Mouse (Mus musculus) midbrain, embryonic 10.5 days (tissue): ENCODE data around the gene Itm2c. TPM values are rescaled to one million over a fixed set of nuclear protein-coding genes. Genes with fewer than 3 reads are reported as not detected.

Source experiments
- DNase-seq: peaks from one replicate; pipeline ENCODE4 v3.0.0-alpha.2; 2017; ENCODE audit warnings: low spot score
- H3K27ac ChIP-seq: fragments of 300-500 bp; sonication (generic); replicated peaks from 2 replicates; pipeline ENCODE4 v1.5.1; 2016; ENCODE audit warnings: mild to moderate bottlenecking
- H3K27me3 ChIP-seq: fragments of 300-500 bp; sonication (generic); 2 replicates; pipeline ENCODE4 v1.6.1; 2016; ENCODE audit warnings: low read depth, mild to moderate bottlenecking; ENCODE audit not compliant: poor library complexity, severe bottlenecking
- H3K36me3 ChIP-seq: fragments of 300-500 bp; sonication (generic); 2 replicates; pipeline ENCODE4 v1.6.1; 2016; ENCODE audit warnings: mild to moderate bottlenecking, moderate library complexity
- H3K4me1 ChIP-seq: fragments of 300-500 bp; sonication (generic); 2 replicates; pipeline ENCODE4 v1.6.1; 2016
- H3K4me3 ChIP-seq: fragments of 300-500 bp; sonication (generic); 2 replicates; pipeline ENCODE4 v1.5.1; 2016; ENCODE audit warnings: mild to moderate bottlenecking, moderate library complexity
- H3K9me3 ChIP-seq: fragments of 300-500 bp; sonication (generic); replicated peaks from 2 replicates; pipeline ENCODE4 v1.6.1; 2016; ENCODE audit warnings: mild to moderate bottlenecking
- WGBS: fragments of 180-500 bp; shearing (Covaris S2); methylation state at CpG from one replicate; pipeline ENCODE4 v1.1.7; 2016; 5-methylcytosine and 5-hydroxymethylcytosine counted together
- polyA plus RNA-seq: library from polyadenylated mRNA; unstranded; fragments of >200 nt; fragmentation: Nextera tagmentation; extraction: Ambion mirVana; gene quantifications from 2 replicates; pipeline ENCODE4 v1.2.1, GENCODE M21; 2016

Itm2c gene
- polyA plus RNA-seq, 1 experiment from 2014 or later = 121 TPM

GRCm38 (mm10) chr1:85957290-85957689 is 63.2 kb downstream of the Itm2c start:
- 88% methylated on average over 5 of the region's 5 CpGs for WGBS
- Histone ChIP-seq H3K36me3 (no peaks in the 10 kb centered on the region), H3K27me3 (no peaks in the 10 kb centered on the region), H3K4me1 (peaks cover 9% of the 10 kb centered on the region), H3K27ac (no peak overlapping the region), H3K9me3 (no peaks in the 10 kb centered on the region), H3K4me3 (no peak overlapping the region)
- no peak for DNase-seq

GRCm38 (mm10) chr1:85957942-85958619 is 64.0 kb downstream of the Itm2c start:
- H3K9me3 ChIP-seq = no peaks in the 10 kb centered on the region
- WGBS = 59% methylated on average over 9 of the region's 9 CpGs

More at GRCm38 (mm10) chr1:85957942-85958619, 64.0 kb downstream of the Itm2c start:
- DNase-seq = no peak
- H3K27ac ChIP-seq = no peak overlapping the region
- H3K4me3 ChIP-seq = no peak overlapping the region
- no peaks in the 10 kb centered on the region for H3K36me3 ChIP-seq
- H3K27me3 ChIP-seq = no peaks in the 10 kb centered on the region
- H3K4me1 ChIP-seq = peaks cover 9% of the 10 kb centered on the region

Other genes with a start within 250 kb of the Itm2c start
- gene Sp100, start 244.3 kb upstream of the Itm2c start, polyA plus RNA-seq = 0.39 and 0.71 TPM in 2 replicates
- gene A630001G21Rik, start 115.6 kb upstream of the Itm2c start, polyA plus RNA-seq = 1.1 and 1.2 TPM in 2 replicates
- gene Cab39, start 100.8 kb upstream of the Itm2c start, polyA plus RNA-seq = 35.5 and 40.6 TPM in 2 replicates
- 0.20 and 1.0 TPM in 2 replicates for gene 4933407L21Rik, start 34.2 kb downstream of the Itm2c start, polyA plus RNA-seq
- not detected in 2 replicates for gene Gpr55, start 66.7 kb downstream of the Itm2c start, polyA plus RNA-seq
- not detected in 2 replicates for gene Spata3, start 122.5 kb downstream of the Itm2c start, polyA plus RNA-seq
- 0.14 TPM in 1 of 2 replicates, not detected in the other for gene 2810459M11Rik, start 151.6 kb downstream of the Itm2c start, polyA plus RNA-seq
- gene Psmd1, start 170.1 kb downstream of the Itm2c start, polyA plus RNA-seq = 239 and 242 TPM in 2 replicates
- gene Htr2b, start 217.7 kb downstream of the Itm2c start, polyA plus RNA-seq = 0.26 and 0.40 TPM in 2 replicates
- 0.22 and 0.27 TPM in 2 replicates for gene Gm21972, start 239.4 kb downstream of the Itm2c start, polyA plus RNA-seq